Mouse (Mus musculus) embryonic facial prominence, embryonic 12.5 days (tissue): ENCODE measurements at regions not wholly inside any gene's neighbourhood (a gene's known extent, or its start where the extent isn't known, plus 50 kb on each side); places are given as distances from the start of the nearest gene placed in this dataset.

Source experiments
- ATAC-seq: fragments of 200-750 bp; cut with Nextera tagmentation; 2 replicates; pipeline ENCODE4 v1.8.0; 2017; ENCODE audit not compliant: insufficient number of reproducible peaks, insufficient read depth, low FRiP score, low TSS enrichment
- H3K27ac ChIP-seq: fragments of 300-500 bp; sonication (generic); 2 replicates; pipeline ENCODE4 v1.5.1; 2016; ENCODE audit warnings: mild to moderate bottlenecking
- H3K27me3 ChIP-seq: fragments of 300-500 bp; sonication (generic); 2 replicates; pipeline ENCODE4 v1.6.1; 2016; ENCODE audit warnings: mild to moderate bottlenecking, moderate library complexity
- H3K36me3 ChIP-seq: fragments of 300-500 bp; sonication (generic); 2 replicates; pipeline ENCODE4 v1.6.1; 2016; ENCODE audit warnings: mild to moderate bottlenecking
- H3K4me1 ChIP-seq: fragments of 300-500 bp; sonication (generic); 2 replicates; pipeline ENCODE4 v1.6.1; 2016
- H3K4me2 ChIP-seq: fragments of 300-500 bp; sonication (generic); replicated peaks from 2 replicates; pipeline ENCODE4 v1.6.1; 2016; ENCODE audit warnings: mild to moderate bottlenecking, moderate library complexity
- H3K4me3 ChIP-seq: fragments of 300-500 bp; sonication (generic); 2 replicates; pipeline ENCODE4 v1.5.1; 2016; ENCODE audit warnings: mild to moderate bottlenecking
- H3K9ac ChIP-seq: fragments of 300-500 bp; sonication (generic); 2 replicates; pipeline ENCODE4 v1.6.1; 2016; ENCODE audit warnings: mild to moderate bottlenecking, moderate library complexity
- H3K9me3 ChIP-seq: fragments of 300-500 bp; sonication (generic); 2 replicates; pipeline ENCODE4 v1.6.1; 2016; ENCODE audit warnings: mild to moderate bottlenecking, moderate library complexity
- WGBS: fragments of 180-500 bp; shearing (Covaris S2); methylation state at CpG from one replicate; pipeline ENCODE4 v1.1.7; 2016; 5-methylcytosine and 5-hydroxymethylcytosine counted together

- 72% methylated on average over 3 of the region's 3 CpGs for WGBS
- no peak for ATAC-seq
- H3K27ac ChIP-seq, result no peak overlapping the region
- H3K27me3 ChIP-seq, result no peaks in the 10 kb centered on the region
- no peak overlapping the region for H3K4me3 ChIP-seq
- H3K4me1 ChIP-seq, result no peaks in the 10 kb centered on the region
- H3K9me3 ChIP-seq, result no peaks in the 10 kb centered on the region
- no peak overlapping the region for H3K4me2 ChIP-seq
- H3K36me3 ChIP-seq, result no peaks in the 10 kb centered on the region
- no peak overlapping the region for H3K9ac ChIP-seq
These were observed 116.3 kb downstream of the Arl4a start for GRCm38 (mm10) chr12:39921481-39921880.

- no peak overlapping the region for H3K9ac ChIP-seq
- no peak for ATAC-seq
- 30% methylated on average over 8 of the region's 8 CpGs for WGBS
- H3K4me2 ChIP-seq, result no peak overlapping the region
- no peaks in the 10 kb centered on the region for H3K36me3 ChIP-seq
- H3K27me3 ChIP-seq, result no peaks in the 10 kb centered on the region
- H3K4me1 ChIP-seq, result no peaks in the 10 kb centered on the region
- H3K27ac ChIP-seq, result no peak overlapping the region
- no peaks in the 10 kb centered on the region for H3K9me3 ChIP-seq
- H3K4me3 ChIP-seq, result no peak overlapping the region
These were observed 117.3 kb downstream of the Arl4a start for GRCm38 (mm10) chr12:39920466-39920913.

GRCm38 (mm10) chr12:39919909-39920308 is 117.9 kb downstream of the Arl4a start:
- Histone ChIP-seq H3K4me1 (no peaks in the 10 kb centered on the region), H3K27me3 (no peaks in the 10 kb centered on the region), H3K4me3 (no peak overlapping the region), H3K4me2 (no peak overlapping the region), H3K27ac (no peak overlapping the region), H3K36me3 (no peaks in the 10 kb centered on the region), H3K9ac (no peak overlapping the region), H3K9me3 (no peaks in the 10 kb centered on the region)
- no peak for ATAC-seq
- WGBS, result 93% methylated on average over 2 of the region's 2 CpGs

- WGBS, result 53% methylated on average over 5 of the region's 5 CpGs
- Histone ChIP-seq H3K4me2 (no peak overlapping the region), H3K9me3 (no peaks in the 10 kb centered on the region), H3K27ac (no peak overlapping the region), H3K4me3 (no peak overlapping the region), H3K4me1 (no peaks in the 10 kb centered on the region), H3K27me3 (no peaks in the 10 kb centered on the region), H3K9ac (no peak overlapping the region), H3K36me3 (no peaks in the 10 kb centered on the region)
- ATAC-seq, result no peak
These were observed 149.3 kb downstream of the Arl4a start for GRCm38 (mm10) chr12:39888493-39888892.

DNA sequence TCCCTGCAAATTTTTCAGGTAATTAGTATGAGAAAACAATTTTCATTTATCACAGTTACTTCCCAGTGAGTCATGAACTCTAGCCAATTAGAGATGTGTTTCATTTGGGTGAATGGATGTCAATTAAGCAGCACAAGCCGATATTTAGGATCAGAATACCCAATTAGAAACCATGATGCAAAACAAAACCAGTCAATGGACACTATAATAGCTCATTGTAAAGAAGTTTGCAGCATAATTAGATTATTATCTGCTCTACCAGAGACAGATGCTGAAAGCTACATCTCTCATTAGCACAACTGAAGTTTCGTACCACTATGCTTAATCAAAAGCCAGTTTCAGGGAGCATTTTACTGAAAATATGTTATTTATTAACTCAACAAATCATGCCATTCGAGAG is 152.5 kb downstream of the Arl4a start:
- 44% methylated on average over 3 of the region's 3 CpGs for WGBS
- H3K27me3 ChIP-seq, result no peaks in the 10 kb centered on the region
- no peak for ATAC-seq
- H3K36me3 ChIP-seq, result no peaks in the 10 kb centered on the region
- H3K27ac ChIP-seq, result no peak overlapping the region
- no peak overlapping the region for H3K9ac ChIP-seq
- no peak overlapping the region for H3K4me2 ChIP-seq
- H3K4me1 ChIP-seq, result no peaks in the 10 kb centered on the region
- H3K9me3 ChIP-seq, result no peaks in the 10 kb centered on the region
- no peak overlapping the region for H3K4me3 ChIP-seq

DNA sequence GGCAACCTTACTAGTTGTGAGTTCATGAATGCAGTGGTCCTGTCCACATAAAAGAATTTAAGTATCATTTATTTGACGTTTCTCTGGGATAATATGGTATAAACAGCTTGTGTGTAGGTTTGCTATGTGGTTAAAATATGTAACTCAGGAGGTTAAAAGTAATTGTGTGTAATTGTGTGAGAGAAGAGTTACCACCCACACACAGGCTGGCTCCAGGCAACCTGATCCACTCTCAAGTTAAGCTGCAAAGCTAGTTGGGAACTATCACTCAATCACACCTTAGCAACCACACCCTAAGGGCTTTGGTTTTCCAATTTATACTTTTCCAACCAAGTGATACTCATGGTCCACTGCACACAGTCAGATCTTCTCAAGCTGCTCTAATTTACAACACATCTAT is 157.5 kb downstream of the Arl4a start:
- H3K4me1 ChIP-seq, result no peaks in the 10 kb centered on the region
- no peak overlapping the region for H3K4me2 ChIP-seq
- no peak for ATAC-seq
- H3K9ac ChIP-seq, result no peak overlapping the region
- H3K9me3 ChIP-seq, result no peaks in the 10 kb centered on the region
- H3K27me3 ChIP-seq, result no peaks in the 10 kb centered on the region
- 65% methylated on average over 1 of the region's 1 CpGs for WGBS
- H3K27ac ChIP-seq, result no peak overlapping the region
- no peak overlapping the region for H3K4me3 ChIP-seq
- H3K36me3 ChIP-seq, result no peaks in the 10 kb centered on the region

- no peak overlapping the region for H3K27ac ChIP-seq
- no peak for ATAC-seq
- H3K9me3 ChIP-seq, result no peaks in the 10 kb centered on the region
- no peaks in the 10 kb centered on the region for H3K36me3 ChIP-seq
- no peaks in the 10 kb centered on the region for H3K4me1 ChIP-seq
- no peaks in the 10 kb centered on the region for H3K27me3 ChIP-seq
- no peak overlapping the region for H3K9ac ChIP-seq
- H3K4me2 ChIP-seq, result no peak overlapping the region
- 88% methylated on average over 6 of the region's 6 CpGs for whole genome bisulfite sequencing
- no peak overlapping the region for H3K4me3 ChIP-seq
These were observed 163.9 kb downstream of the Arl4a start for GRCm38 (mm10) chr12:39873917-39874316.

DNA sequence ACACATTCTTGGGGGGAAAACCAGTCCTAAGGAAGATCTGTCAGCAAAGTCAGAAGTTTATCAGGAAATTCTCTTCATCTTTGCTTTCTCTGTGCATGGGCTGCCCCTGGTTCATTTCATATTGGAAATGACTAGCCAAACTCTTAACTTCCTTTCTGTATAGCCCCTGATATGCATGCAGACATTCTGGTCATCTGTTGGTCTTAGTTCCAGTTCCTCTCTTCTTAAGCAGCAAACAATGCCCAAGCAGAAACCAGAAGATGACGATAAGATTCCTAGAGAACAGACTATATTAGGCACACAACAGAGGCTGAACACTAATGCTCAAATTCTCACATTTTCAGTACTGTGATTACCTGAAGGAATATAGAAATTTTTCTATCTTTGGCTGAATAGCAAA is 176.0 kb downstream of the Arl4a start:
- H3K36me3 ChIP-seq, result no peaks in the 10 kb centered on the region
- no peak overlapping the region for H3K9ac ChIP-seq
- no peak overlapping the region for H3K4me3 ChIP-seq
- no peak for ATAC-seq
- H3K4me2 ChIP-seq, result no peak overlapping the region
- no peaks in the 10 kb centered on the region for H3K27me3 ChIP-seq
- no peaks in the 10 kb centered on the region for H3K4me1 ChIP-seq
- H3K9me3 ChIP-seq, result no peaks in the 10 kb centered on the region
- H3K27ac ChIP-seq, result no peak overlapping the region
- WGBS, result 91% methylated on average over 1 of the region's 1 CpGs

DNA sequence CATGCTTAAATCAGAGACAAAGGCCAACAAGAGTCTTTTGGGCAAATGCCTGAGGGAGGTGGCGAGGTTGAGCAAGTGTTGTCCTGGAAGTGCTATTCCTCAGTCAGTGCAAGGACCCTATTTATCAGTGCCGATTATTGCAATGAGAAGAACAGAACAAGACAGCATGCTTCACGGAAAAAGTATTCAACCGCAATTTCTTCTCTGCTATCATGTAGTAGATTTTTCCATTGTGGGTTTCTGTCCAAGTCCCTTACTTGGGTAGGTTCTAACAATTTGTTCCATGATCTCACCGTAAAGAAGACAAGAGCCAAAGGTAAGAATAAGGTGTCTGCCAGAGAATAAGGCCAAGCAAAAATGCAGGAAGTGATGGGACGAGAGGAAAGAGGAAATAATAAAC is 186.2 kb downstream of the Arl4a start:
- no peaks in the 10 kb centered on the region for H3K27me3 ChIP-seq
- H3K4me3 ChIP-seq, result no peak overlapping the region
- no peaks in the 10 kb centered on the region for H3K4me1 ChIP-seq
- H3K9ac ChIP-seq, result no peak overlapping the region
- WGBS, result 86% methylated on average over 6 of the region's 6 CpGs
- no peak overlapping the region for H3K27ac ChIP-seq
- no peaks in the 10 kb centered on the region for H3K9me3 ChIP-seq
- no peaks in the 10 kb centered on the region for H3K36me3 ChIP-seq
- H3K4me2 ChIP-seq, result no peak overlapping the region
- ATAC-seq, result no peak

DNA sequence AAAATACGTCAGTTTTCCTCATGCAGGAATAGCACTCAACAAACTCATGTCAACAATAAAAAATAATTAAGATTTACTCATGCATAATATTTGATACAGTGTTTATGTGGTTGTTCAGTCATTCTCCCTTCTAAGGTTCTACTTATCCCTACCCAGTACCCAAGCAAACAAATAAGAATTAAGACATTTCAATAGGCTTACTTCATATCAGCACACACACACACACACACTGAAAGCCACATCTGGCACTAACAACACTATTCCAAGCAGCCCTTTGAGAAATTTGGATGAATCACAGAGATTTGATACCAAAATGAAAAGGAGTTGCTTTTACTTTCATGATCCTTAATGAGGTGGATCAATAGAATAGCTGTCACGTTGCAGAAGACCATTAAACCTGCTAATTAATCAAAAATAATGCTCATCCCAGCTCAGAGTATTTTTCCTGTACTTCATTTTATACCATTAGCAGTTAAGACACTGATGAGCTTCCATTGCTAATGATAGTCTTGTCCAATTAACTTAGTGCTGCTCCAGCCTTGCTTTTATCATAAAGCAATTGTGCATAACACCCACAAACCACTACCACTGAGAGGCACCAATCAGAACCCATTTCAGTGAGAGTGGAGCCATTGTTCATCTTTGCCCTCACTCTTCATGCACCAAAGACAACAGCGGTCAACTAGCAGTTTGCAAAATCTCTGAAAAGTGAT is 188.3 kb downstream of the Arl4a start:
- no peaks in the 10 kb centered on the region for H3K4me1 ChIP-seq
- H3K9me3 ChIP-seq, result no peaks in the 10 kb centered on the region
- no peak overlapping the region for H3K9ac ChIP-seq
- H3K27me3 ChIP-seq, result no peaks in the 10 kb centered on the region
- H3K36me3 ChIP-seq, result no peaks in the 10 kb centered on the region
- no peak for ATAC-seq
- no peak overlapping the region for H3K4me3 ChIP-seq
- WGBS, result 73% methylated on average over 3 of the region's 3 CpGs
- H3K4me2 ChIP-seq, result no peak overlapping the region
- no peak overlapping the region for H3K27ac ChIP-seq

DNA sequence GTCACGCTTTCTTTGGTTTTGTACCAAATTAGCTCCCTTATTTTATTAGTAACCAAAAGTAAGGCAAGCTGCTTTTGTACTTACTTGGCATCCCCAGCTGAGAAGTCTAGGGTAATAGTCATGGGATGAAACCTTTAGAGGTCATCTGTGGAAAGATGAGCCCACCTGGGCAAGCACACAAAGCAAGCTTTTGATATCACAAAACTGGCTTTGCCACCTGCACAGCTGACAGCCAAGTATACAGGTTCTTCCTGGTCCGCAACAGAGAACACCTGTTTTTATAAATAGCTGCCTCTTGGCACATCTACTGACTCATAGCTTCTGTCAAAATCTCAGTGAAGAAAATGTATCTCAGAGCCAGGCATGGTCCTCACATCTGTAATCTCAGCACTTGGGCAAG is 197.2 kb downstream of the Arl4a start:
- no peak overlapping the region for H3K4me3 ChIP-seq
- H3K27me3 ChIP-seq, result no peaks in the 10 kb centered on the region
- H3K9ac ChIP-seq, result no peak overlapping the region
- H3K4me2 ChIP-seq, result no peak overlapping the region
- H3K9me3 ChIP-seq, result no peaks in the 10 kb centered on the region
- ATAC-seq, result no peak
- H3K36me3 ChIP-seq, result no peaks in the 10 kb centered on the region
- H3K4me1 ChIP-seq, result no peaks in the 10 kb centered on the region
- WGBS, result 90% methylated on average over 2 of the region's 2 CpGs
- no peak overlapping the region for H3K27ac ChIP-seq

DNA sequence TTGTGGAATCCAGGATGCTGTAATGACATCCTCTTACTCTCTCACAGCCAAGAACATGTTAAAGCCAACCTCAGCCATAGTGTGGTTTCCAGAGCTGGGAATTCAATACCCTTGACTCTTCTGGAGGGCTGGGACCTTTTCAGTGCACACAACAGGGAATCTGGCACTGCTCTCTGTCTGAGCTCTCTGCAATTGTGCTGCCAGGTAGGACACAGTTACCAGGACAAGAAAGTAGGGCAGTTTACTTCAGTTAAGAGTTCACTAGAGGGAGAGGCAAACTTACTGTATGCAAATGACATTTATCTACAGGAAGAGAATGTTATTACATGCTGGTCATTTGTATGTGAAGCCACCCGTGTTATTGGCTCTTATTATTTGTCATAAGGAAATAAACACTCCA is 197.6 kb downstream of the Arl4a start:
- ATAC-seq, result no peak
- 59% methylated on average over 1 of the region's 1 CpGs for WGBS

DNA sequence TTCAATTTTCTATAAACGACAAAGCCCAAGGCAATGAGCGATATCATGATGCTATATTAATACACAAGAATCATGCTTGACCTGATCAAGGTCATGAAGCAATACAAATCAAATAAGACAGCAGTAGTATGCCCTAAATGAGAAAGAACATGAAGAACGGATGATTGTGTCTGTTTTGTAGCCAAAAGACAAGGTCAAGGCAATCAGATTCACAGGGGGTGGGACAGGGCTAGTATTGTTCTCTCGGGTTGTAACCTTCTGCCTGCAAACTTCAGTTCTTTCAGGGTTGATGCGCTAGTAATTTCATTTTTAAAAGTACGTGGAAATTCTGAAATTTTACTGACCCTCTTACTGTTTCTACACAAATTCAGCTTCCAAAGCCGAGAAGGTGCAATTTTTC is 206.7 kb downstream of the Arl4a start:
- no peaks in the 10 kb centered on the region for H3K36me3 ChIP-seq
- H3K4me3 ChIP-seq, result no peak overlapping the region
- H3K4me1 ChIP-seq, result no peaks in the 10 kb centered on the region
- H3K27me3 ChIP-seq, result no peaks in the 10 kb centered on the region
- H3K27ac ChIP-seq, result no peak overlapping the region
- no peak overlapping the region for H3K9ac ChIP-seq
- 81% methylated on average over 7 of the region's 7 CpGs for WGBS
- no peak overlapping the region for H3K4me2 ChIP-seq
- ATAC-seq, result no peak
- H3K9me3 ChIP-seq, result no peaks in the 10 kb centered on the region

More for the DNA sequence above, 197.6 kb downstream of the Arl4a start:
- Histone ChIP-seq H3K4me1 (no peaks in the 10 kb centered on the region), H3K4me3 (no peak overlapping the region), H3K27ac (no peak overlapping the region), H3K4me2 (no peak overlapping the region), H3K9ac (no peak overlapping the region), H3K36me3 (no peaks in the 10 kb centered on the region), H3K27me3 (no peaks in the 10 kb centered on the region), H3K9me3 (no peaks in the 10 kb centered on the region)
